Mouse (Mus musculus): Measurements from ENCODE around the gene Aasdh.

The Aasdh gene

DNA sequence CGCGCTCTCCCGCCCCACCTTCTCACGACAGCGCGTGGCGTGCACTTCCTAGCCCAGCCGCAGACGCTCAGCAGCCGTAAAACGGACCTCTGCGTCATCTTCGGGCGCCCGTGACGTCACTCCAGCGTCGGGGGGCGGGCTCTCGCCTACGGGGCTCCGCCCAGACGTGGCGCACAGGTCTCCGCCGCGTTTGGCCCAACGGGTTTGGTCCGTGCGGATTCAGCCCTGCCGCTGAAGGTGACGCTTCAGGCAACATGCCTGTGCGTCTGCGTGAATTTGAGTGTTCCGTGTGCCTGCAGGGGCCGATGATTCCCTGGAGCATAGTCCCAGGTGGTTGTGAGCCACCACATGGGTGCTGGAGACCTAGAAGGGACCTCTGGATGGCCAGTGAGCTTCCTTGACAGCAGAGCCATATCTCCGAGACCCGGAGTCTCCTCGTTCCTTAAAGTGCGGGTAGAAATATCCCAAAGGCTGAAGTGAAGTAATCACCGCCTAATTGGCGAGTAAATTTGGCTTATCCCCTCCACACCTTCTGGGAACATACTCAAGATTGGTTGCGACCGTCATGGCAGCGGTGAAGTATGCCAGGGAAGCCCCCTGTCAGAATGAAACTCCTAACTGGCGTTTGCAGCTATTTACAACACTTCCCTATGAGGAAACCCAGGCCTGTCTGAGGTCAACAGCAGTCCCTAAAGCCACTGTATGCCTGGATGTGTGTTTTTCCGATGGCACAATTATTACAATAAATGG is at the start of gene Aasdh:
TSS of gene Aasdh (minus strand) at position 110 of the 750 bp plus-strand sequence.
- in situ Hi-C loops (cut with MboI; ENCODE audit: low sequenced_read_pairs) = no loop called here

DNA sequence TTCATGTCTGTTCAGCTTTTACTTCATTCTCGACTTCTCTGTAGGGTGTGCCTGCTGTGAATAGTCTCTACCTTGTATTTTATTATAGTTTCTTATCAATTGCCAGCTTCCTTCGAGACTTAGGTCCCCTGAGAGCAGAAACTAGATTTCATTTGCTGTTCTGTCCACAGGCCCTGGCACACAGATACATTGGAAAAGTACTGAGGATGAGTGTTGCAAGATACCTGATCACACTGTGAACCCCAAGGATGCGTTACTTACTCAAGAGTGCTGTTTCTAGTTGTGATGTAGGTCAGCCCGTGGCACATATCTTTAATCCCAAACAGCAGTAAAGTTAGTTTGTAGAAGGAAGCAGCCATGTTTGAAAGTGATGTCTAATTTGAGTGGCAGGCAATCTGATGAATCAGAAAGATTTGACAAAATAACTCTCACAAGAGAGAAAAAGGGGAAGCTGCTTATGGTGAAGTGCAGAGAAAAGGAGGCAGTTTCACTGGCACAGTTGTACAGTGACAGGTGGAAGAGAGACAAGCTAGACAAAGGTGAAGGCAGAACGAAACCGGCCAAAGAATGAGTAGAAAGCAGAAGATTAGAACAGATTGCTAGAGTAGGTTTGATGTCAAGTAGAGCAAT is 49.1 kb upstream of the Aasdh start:
- in situ Hi-C loops (cut with MboI; ENCODE audit: low sequenced_read_pairs) = no loop called here

DNA sequence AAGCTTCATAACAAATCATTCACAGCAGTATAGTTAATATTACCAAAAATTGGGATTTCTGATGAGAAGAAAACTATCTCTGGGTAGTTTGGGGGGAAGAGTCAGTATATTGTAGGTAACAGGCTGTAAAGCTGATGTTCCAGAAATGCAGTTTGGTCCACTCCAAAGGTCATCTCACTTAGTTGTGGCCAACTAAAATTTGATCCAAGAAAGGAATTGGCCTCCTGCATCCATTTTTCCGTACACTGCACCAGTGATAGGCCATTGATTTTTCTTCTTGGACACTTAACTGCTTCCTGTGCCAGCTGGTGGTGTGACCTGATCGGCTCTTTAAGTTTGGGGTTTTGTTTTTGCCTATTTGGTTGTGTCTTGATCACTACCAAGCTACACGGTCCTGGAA is 48.5 kb upstream of the Aasdh start:
- in situ Hi-C loops (cut with MboI; ENCODE audit: low sequenced_read_pairs) = no loop called here

DNA sequence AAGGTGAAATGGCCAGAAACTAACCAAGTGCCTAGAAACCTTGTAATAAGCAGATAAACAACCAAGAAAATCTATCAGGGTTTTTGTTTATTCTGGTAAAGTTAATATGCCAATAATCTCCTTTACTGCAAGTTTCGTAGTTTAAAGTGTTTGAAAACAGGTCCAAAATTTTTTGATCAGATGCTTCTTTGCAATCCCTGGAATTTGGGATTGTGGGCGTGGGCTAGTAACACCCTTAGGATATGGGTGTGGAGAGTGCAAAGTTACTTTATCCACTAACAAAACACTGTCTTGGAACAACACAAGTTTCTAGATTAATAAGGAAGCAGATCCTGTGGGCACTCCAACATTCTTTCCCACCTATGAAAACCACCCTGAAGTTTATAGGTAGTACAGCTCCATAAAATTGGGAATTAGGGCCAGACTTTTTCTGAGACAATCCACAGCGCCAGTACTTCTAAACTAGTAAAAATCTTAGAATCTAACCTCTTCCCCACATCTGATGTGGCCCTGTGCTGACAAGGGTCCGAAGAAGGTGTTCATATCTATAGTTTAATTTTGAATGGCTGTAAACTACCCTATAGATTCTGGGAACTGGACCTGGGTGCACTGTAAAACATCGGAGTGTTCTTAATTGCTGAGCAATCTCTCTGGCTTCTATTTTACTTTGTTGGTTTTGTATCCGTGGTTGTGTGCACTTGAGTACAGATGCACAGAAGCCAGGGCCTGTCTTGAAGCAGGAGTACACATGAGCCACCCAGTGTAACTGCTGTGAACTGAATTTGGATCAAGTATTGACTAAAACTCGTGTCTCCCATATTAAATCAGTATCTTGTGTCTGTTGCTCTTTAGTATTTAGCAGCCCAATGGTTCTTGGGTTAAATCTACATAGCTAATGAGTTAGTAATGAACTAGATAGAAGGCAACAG is 47.1 kb upstream of the Aasdh start:
- in situ Hi-C loops (cut with MboI; ENCODE audit: low sequenced_read_pairs) = no loop called here

DNA sequence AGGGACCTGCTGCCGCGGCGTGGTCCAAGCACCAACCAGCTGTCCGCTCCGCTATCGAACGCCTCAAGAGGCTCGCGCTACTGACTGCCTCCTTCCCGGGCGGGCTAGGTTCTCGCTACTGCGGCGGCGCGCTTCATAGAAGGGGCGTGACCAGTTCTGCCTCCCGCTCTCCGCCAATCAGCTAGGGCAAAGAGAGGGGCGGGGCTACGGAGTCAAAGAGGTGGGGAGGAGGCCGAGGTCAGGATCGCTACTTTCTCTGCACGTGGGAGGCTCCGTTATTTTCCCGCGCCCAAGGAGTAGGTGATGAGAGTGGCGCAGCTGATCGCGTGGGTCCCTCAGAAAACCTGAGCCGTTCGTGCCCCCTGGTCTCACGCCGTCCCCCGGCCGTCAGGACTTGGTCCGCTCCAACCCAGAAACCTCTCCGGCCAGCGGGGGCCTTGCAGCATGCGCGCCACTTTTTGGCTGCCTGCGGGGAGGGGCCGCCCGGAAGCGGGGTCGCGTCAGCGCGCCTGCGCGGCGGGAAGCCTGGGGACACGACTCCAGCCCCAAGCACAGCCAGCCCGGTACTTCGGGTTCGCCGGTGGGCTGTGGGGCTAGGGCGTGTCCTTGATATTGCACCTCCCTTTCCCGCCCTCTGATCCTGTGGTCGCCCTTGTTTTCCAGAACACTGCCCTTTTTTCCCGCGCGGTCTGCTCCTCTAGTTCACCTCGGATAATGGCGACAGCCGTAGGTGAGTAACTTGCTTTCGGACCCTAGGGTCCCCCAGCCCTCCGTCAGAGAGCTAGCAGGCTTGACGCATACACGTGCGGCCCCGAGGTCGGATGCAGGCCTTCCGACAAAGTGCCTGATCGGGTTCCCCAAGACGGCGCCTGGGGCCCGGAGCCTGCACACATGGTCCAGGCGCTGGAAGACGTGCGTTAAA is 46.1 kb upstream of the Aasdh start, which contains the start of the genes Paics and Ppat:
TSS of gene Paics (plus strand) at position 202 of the 922 bp plus-strand sequence.
TSS of gene Ppat (minus strand) at position 473 of the 922 bp plus-strand sequence.
- in situ Hi-C loops (cut with MboI; ENCODE audit: low sequenced_read_pairs) = no loop called here

DNA sequence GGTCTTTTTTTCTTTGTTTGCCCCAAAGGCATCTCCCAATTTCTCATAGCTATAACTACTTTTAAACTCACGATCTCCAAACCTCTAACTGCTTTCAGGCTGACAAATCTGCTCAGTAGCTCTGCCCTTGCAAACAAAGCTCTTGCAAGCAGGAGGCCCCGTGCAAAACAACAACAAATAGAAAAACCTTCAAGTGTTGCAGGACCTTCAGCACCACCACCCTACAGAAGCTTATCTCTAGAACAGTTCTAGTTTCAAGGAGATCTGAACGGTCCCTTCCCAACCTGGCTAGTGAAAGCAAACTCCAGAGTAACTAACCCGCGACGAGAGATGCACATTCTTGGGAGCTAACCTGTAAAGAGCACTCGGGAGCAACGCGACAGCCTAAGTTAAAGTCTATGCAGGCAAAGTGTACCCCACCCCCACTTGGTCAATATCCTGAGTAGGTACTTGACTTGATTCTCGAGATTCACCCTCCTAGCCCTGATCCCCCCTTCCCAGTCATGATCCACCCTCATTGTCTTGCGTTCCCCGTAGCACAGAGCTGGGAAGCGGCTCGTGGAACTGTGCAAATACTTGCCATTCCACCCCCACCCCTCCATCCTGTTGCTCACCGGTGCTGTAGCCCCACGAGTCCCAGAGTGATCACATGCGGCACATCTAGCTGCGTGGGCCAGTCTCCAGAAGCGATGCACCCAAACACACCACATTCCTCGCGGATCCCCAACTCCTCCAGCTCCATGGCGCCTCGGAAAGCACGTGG is 45.2 kb upstream of the Aasdh start:
- in situ Hi-C loops (cut with MboI; ENCODE audit: low sequenced_read_pairs) = no loop called here

DNA sequence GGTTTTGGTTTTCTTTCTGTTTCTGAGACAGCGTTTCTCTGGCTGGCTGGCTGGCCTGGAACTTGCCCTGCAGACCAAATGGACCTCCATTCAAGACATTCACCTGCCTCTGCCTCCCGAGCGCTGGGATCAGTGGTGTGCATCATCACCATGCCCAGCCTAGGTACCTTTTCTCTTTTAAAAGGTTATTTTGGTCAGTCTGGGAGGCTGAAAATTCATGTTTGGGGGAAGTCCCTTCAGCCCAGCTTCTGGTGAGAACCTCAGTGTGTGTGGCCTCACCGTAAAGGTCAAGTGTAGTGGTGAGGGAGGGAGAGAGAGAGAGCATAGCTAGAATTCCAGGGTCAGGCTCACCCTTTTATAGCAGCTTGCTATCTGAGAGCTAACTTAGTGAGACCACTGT is 42.4 kb upstream of the Aasdh start:
- in situ Hi-C loops (cut with MboI; ENCODE audit: low sequenced_read_pairs) = no loop called here

DNA sequence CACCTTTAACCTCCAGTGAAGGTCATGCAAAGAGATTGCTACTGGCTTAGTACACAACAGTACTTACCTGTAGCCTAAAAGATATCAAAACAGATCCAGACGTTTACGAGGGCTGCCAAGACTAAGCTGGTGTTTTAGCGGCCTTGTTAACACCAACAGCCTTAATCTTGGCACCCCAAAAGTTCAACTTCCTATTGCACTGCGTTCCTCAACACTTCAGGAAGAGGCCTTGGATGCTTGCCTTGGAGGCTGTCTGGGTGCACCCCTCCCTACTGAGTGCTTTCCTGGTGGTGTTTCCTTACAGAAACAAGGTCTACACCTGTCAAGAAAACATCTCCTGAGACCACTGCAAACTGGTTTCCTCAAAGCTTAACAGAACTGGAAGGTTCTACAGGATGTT is 41.8 kb upstream of the Aasdh start:
- in situ Hi-C loops (cut with MboI; ENCODE audit: low sequenced_read_pairs) = no loop called here

DNA sequence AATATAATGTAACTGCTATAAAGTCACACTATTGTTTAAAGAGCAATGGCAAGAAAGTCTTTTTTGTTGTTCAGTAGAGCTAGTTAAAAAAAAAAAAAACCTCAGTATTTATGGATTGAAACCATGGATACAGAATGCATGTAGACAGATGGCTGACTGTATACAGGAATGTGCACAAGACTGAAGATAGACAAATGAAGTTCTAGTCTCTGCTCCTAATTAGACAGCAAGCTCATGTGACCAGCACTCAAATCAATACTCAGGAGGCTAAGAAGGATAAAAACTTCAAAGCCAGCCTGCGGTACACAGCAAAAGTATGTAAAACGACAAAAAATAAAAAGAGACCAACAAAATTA is 40.3 kb upstream of the Aasdh start:
- in situ Hi-C loops (cut with MboI; ENCODE audit: low sequenced_read_pairs) = no loop called here

DNA sequence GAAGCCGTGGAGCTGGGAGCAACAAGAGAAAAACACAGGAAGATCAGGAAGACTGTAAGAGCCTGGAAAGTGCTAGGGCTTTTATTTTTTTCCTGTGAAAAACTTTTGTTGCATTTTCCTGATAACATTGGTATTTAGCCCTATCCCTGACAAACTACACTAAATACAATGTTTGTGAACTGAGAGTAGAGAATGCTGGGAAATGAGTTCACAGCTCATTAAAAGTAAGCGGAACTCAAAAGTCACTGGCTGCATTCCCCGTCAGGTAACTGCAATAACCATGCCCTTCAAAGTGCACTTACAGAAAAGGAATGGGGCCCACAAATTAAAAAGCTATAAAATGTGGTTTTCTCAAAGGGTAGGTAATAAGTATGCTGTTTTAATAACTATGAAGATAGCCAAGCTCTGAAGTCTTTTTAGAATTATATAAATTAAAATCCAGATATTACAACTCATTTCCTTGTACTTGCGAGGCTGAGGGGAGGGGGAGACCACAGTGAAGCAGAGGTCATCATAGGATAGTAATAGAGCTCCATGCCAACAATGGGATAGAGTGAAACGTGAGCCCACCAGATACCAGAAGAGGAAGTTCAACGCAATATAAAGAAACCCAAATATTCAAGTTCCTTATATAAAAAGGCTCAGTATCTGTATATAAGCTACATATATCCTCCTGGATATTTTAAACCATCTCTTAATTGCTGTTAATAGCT is 39.8 kb upstream of the Aasdh start:
- in situ Hi-C loops (cut with MboI; ENCODE audit: low sequenced_read_pairs) = no loop called here

DNA sequence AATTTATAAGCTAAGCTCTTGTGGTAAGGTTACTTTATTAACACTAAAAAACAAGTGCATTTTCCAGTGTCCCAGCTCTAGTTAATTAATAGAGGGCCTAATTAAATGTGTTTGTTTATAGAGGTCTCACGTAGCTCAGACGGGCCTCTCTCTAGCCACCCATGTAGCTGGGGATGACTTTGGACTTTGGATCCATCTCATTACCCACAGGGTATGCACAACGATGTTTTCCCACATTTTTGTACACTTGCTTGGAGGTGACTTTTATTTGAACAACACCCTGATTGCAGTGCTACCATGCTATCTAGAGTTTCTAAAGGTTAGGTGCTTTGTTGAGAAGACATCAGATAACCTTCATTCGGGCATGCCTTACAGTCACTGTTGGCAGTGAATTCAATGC is 37.2 kb upstream of the Aasdh start:
- in situ Hi-C loops (cut with MboI; ENCODE audit: low sequenced_read_pairs) = no loop called here

DNA sequence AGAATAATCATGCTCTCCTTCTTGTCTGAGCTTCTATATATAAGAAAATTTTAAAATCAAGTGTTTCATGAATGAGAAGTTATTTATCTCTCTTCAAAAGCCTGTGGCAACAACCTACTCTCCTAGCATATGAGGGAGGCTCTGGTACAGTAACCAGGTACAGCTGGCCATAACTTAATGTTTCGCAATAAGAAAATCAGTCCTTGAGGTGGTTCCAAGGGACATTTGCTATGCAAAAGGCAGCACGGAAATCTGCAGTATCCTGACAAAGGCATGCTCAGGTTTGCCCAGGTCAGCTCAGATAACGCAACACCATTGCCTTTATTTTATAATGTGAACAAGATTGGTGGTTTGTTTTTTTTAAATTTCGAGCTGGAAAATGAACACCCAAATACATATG is 36.7 kb upstream of the Aasdh start:
- in situ Hi-C loops (cut with MboI; ENCODE audit: low sequenced_read_pairs) = no loop called here

DNA sequence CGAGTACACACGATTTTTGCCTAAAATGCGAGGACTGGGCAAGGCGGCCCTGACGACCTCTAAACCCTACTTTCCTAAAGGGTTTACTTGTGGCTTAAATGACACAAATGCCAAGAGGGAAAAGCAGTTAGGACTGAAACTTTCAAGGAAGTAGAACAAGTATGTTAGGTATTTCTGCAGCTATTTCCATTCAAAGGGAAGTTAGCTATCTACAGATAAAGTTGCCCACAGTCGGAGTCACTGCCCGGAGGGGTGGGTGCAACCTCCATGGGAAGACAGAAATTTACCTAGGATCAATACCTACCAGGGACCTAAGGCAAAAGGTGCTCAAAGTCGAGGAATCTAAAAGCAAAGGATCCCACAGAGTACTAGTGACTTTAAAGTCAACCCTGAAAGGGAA is 34.4 kb upstream of the Aasdh start:
- in situ Hi-C loops (cut with MboI; ENCODE audit: low sequenced_read_pairs) = no loop called here

DNA sequence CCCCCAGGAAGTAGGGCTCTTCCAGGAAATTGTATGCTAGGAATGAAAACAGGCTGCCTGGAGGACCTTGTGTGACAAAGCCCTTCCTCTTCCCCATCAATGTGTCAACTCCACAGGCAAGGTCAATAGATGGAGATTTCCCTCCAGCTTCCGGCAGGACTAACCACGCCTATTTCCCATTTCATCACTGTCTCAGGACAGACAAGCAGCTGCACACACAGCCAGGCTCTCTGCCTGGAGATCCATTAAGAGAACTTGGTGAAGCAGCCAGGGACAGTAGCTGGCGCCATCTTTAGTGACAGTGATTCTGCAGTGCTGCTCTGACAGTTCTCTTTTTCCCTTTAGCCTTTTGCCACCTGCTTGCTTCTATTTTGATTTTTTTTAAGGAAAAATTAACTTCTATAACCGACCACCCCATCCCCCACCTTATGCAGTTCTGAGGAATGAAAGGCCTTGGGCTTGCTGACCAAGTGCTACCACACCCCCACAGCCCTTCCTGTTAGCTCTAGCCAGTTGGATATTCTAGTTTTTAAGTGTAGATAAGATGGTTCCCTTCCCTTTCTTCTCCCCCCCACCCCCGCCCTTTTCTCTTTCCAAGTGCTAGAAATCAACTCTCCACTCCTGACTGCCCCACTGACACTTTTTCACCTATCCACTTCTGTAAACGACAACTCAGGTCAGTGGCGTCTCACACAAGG is 24.0 kb upstream of the Aasdh start:
- in situ Hi-C loops (cut with MboI; ENCODE audit: low sequenced_read_pairs) = no loop called here

DNA sequence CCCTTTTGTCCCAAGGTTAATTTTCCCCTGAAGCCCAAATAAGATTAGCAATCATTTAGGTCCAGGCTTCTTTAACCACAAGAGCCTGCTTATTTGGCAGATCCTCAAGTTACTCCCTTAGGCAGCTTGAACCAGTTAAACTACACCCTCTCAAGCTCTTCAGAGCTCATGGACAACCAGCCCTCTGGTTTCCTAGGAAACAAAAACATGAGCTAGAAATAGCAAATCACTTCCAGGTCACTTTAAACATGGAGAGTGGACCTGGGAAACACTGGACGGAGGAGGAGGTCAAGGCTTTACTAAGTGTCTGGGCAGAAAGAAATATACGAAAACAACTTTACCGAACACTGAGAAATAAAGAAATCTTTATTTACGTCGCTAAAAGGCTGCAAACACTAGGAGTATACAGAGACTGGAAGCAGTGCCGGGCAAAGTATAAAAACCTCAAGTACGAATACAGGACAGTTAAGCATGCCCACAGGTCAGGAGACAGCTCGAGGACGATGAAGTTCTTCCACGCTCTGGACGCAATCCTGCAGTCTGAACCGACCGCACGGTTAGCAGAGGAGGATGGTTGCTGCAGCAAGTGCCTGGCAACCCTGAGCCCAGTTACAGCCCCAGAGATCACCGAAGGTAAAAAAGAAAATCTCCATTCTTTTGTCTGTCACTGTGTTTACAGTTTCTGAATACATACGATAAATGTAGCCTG is 23.0 kb upstream of the Aasdh start:
- in situ Hi-C loops (cut with MboI; ENCODE audit: low sequenced_read_pairs) = no loop called here

DNA sequence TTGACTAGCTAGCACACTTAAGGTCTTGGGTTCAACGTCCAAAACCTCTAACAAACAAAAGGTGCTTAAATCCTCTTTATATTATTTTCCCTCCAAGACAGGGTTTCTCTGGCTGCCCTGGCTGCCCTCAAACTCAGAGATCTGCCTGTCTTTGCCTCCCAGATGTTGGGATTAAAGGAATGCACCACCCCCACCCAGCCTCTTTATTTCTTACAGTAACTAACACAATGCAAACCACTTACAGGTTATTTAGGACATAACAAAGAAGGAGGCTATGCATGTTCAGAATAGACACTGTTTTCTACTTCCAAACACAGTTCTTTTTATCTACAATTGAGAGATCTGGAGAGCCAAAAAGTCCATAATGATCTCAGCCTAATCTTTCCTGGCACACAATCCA is 19.0 kb upstream of the Aasdh start:
- in situ Hi-C loops (cut with MboI; ENCODE audit: low sequenced_read_pairs) = no loop called here

DNA sequence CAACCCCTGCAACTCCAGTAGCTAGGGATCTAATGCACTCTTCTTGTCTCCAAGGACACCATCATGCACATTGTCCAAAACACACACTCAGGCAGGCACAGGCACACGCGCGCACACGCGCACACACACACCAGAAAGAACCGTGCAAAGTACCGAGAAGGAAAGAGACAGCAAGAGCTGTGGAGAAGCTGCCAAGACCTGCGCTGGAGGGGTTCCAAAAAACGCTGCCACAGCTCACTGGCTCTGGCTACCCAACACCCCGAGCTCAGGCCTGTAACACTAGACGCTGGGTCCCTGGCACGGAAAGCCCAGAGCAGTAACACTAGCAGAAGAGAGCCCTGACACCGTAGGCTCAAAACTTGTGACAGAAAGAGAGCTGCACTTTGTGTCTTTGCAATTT is 18.1 kb upstream of the Aasdh start:
- in situ Hi-C loops (cut with MboI; ENCODE audit: low sequenced_read_pairs) = no loop called here

DNA sequence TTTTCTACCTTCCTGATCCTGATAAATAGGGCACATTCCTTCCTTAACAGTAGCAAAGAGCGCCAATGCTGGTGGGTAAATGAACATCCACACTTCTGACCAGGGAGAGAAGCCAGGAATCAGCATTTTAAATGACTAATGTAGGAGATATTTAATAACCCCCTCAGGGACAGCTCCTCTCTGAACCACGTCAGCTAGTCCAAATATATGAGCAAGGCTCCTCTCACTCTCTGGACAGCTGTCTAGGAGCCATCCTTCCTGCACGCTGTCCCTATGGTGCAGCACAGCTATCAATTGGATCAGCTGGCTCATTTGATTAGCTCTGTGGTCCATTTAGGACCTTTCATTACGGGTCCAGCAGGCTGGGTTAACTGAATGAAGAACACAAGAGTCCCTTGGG is 17.5 kb upstream of the Aasdh start:
- in situ Hi-C loops (cut with MboI; ENCODE audit: low sequenced_read_pairs) = no loop called here

Data from CH12F3 (cell line).